Mouse (Mus musculus) retina, adult 2 months (tissue): Measurements from ENCODE around the gene Vmn2r89.
"Not testable (repeated sequence)": the region's sequence is repeated elsewhere in the genome, so short reads cannot be mapped to it uniquely, and the experiment has no call there.

ENCODE experiments used
- DNase-seq: peaks from one replicate; pipeline ENCODE4 v3.0.0-alpha.2; 2012; ENCODE audit warnings: low read depth, low spot score

Vmn2r89 gene

GRCm38 (mm10) chr14:51451557-51451956 lies at the start of gene Vmn2r89:
Gene Vmn2r89 (plus strand): TSS chr14:51451857.
- not testable (repeated sequence) for DNase-seq

GRCm38 (mm10) chr14:51410520-51410919 lies 41.1 kb upstream of the Vmn2r89 start, which contains the start of gene Vmn2r88:
Gene Vmn2r88 (plus strand): TSS chr14:51410820.
- DNase-seq: no peak

GRCm38 (mm10) chr14:51423885-51424284 lies 27.8 kb upstream of the Vmn2r89 start:
- DNase-seq: no peak

GRCm38 (mm10) chr14:51430138-51430537 lies 21.5 kb upstream of the Vmn2r89 start:
- DNase-seq: not testable (repeated sequence)

GRCm38 (mm10) chr14:51434546-51434945 lies 17.1 kb upstream of the Vmn2r89 start:
- DNase-seq: no peak

GRCm38 (mm10) chr14:51435020-51435419 lies 16.6 kb upstream of the Vmn2r89 start:
- DNase-seq: no peak

- no peak for DNase-seq
Measured at GRCm38 (mm10) chr14:51438955-51439354, 12.7 kb upstream of the Vmn2r89 start.

- DNase-seq: not testable (repeated sequence)
Measured at GRCm38 (mm10) chr14:51480278-51480677, 28.6 kb downstream of the Vmn2r89 start.

GRCm38 (mm10) chr14:51481332-51482015 lies 29.8 kb downstream of the Vmn2r89 start:
- not testable (repeated sequence) for DNase-seq

GRCm38 (mm10) chr14:51482051-51482715 lies 30.5 kb downstream of the Vmn2r89 start:
- no peak for DNase-seq

GRCm38 (mm10) chr14:51482971-51483381 lies 31.3 kb downstream of the Vmn2r89 start:
- DNase-seq: not testable (repeated sequence)

- DNase-seq: no peak
Measured at GRCm38 (mm10) chr14:51483671-51484070, 32.0 kb downstream of the Vmn2r89 start.

GRCm38 (mm10) chr14:51486111-51486510 lies 34.5 kb downstream of the Vmn2r89 start:
- DNase-seq: no peak

- no peak for DNase-seq
Measured at GRCm38 (mm10) chr14:51495781-51496180, 44.1 kb downstream of the Vmn2r89 start.

GRCm38 (mm10) chr14:51496955-51497354 lies 45.3 kb downstream of the Vmn2r89 start:
- no peak for DNase-seq

GRCm38 (mm10) chr14:51497958-51498357 lies 46.3 kb downstream of the Vmn2r89 start:
- no peak for DNase-seq

- no peak for DNase-seq
Measured at GRCm38 (mm10) chr14:51499707-51500275, 48.1 kb downstream of the Vmn2r89 start.

GRCm38 (mm10) chr14:51500461-51500860 lies 48.8 kb downstream of the Vmn2r89 start:
- DNase-seq: no peak

GRCm38 (mm10) chr14:51507416-51507815 lies 55.8 kb downstream of the Vmn2r89 start:
- no peak for DNase-seq
